Mouse (Mus musculus) embryonic facial prominence, embryonic 10.5 days (tissue): Measurements from ENCODE around the gene Nfyc. TPM values are rescaled to one million over a fixed set of nuclear protein-coding genes. Genes with fewer than 3 reads are reported as not detected.

ENCODE experiments used
- DNase-seq: peaks from one replicate; pipeline ENCODE4 v3.0.0-alpha.2; 2017; ENCODE audit warnings: low spot score
- H3K27ac ChIP-seq: fragments of 300-500 bp; sonication (generic); replicated peaks from 2 replicates; pipeline ENCODE4 v1.5.1; 2016; ENCODE audit warnings: mild to moderate bottlenecking
- H3K27me3 ChIP-seq: fragments of 300-500 bp; sonication (generic); replicated peaks from 2 replicates; pipeline ENCODE4 v1.6.1; 2016; ENCODE audit warnings: low read depth, mild to moderate bottlenecking; ENCODE audit not compliant: poor library complexity, severe bottlenecking
- H3K36me3 ChIP-seq: fragments of 300-500 bp; sonication (generic); replicated peaks from 2 replicates; pipeline ENCODE4 v1.6.1; 2016; ENCODE audit warnings: mild to moderate bottlenecking, moderate library complexity
- H3K4me1 ChIP-seq: fragments of 300-500 bp; sonication (generic); 2 replicates; pipeline ENCODE4 v1.6.1; 2016
- H3K4me3 ChIP-seq: fragments of 300-500 bp; sonication (generic); 2 replicates; pipeline ENCODE4 v1.5.1; 2016; ENCODE audit warnings: mild to moderate bottlenecking, moderate library complexity
- H3K9me3 ChIP-seq: fragments of 300-500 bp; sonication (generic); 2 replicates; pipeline ENCODE4 v1.6.1; 2016; ENCODE audit warnings: mild to moderate bottlenecking
- WGBS: fragments of 180-500 bp; shearing (Covaris S2); methylation state at CpG from one replicate; pipeline ENCODE4 v1.1.7; 2016; 5-methylcytosine and 5-hydroxymethylcytosine counted together
- polyA plus RNA-seq: library from polyadenylated mRNA; unstranded; fragments of >200 nt; fragmentation: Nextera tagmentation; extraction: Ambion mirVana; gene quantifications from 2 replicates; pipeline ENCODE4 v1.2.1, GENCODE M21; 2016

Gene Nfyc
- polyA plus RNA-seq, 1 experiment from 2014 or later, result 126 TPM

GRCm38 (mm10) chr4:120819871-120820270 lies 11.5 kb downstream of the Nfyc start:
- WGBS, result 97% methylated on average over 2 of the region's 2 CpGs
- DNase-seq, result no peak

DNA sequence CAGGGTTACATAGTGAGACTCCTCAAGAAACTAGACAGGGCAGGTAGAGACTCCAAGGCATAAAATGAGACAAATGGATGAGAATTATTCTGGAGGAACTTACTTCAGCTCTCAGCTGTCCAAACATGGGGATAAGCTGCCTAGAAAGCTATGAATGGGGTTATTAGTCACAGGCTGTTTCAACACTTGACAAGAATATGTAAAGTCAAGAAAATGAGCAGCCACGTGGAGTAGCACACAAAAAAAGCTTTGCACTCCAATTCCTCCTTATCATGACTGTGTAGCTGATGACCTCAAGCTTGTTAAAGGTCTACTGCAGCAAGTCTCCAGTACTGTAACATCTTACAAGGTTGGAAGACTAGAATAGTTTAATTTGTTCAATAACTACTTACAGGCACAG lies 12.1 kb downstream of the Nfyc start:
- Histone ChIP-seq H3K9me3 (no peaks in the 10 kb centered on the region), H3K36me3 (peaks cover 15% of the 10 kb centered on the region), H3K27ac (no peak overlapping the region), H3K4me3 (no peak overlapping the region), H3K4me1 (peaks cover 32% of the 10 kb centered on the region), H3K27me3 (no peaks in the 10 kb centered on the region)
- no peak for DNase-seq
- 83% methylated on average over 1 of the region's 1 CpGs for WGBS

More at GRCm38 (mm10) chr4:120819871-120820270, 11.5 kb downstream of the Nfyc start:
- no peaks in the 10 kb centered on the region for H3K9me3 ChIP-seq
- H3K4me1 ChIP-seq, result peaks cover 30% of the 10 kb centered on the region
- H3K27me3 ChIP-seq, result no peaks in the 10 kb centered on the region
- no peak overlapping the region for H3K27ac ChIP-seq
- no peak overlapping the region for H3K4me3 ChIP-seq
- peaks cover 15% of the 10 kb centered on the region for H3K36me3 ChIP-seq

DNA sequence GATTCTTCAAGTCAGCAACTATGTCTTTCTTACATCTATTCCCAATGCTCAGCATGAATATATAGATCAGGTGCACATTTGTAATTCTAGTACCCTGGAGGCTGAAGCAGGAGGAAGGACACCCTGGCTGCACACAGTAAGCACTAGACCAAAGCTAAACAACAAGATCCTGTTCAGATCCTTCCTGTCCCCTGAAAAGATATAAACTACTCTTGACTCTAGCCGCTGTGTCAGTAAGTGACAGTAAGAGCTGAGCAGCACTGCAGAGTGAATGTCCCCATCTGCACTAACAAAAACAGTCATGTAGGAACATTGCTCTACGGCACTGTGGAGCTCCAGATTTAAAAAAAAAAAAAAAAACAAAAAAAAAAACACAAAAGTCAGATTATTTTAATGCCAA lies 13.4 kb downstream of the Nfyc start:
- Histone ChIP-seq H3K9me3 (no peaks in the 10 kb centered on the region), H3K27me3 (no peaks in the 10 kb centered on the region), H3K4me1 (peaks cover 39% of the 10 kb centered on the region), H3K36me3 (peaks cover 8% of the 10 kb centered on the region), H3K4me3 (no peak overlapping the region), H3K27ac (no peak overlapping the region)
- 84% methylated on average over 2 of the region's 2 CpGs for WGBS
- no peak for DNase-seq

DNA sequence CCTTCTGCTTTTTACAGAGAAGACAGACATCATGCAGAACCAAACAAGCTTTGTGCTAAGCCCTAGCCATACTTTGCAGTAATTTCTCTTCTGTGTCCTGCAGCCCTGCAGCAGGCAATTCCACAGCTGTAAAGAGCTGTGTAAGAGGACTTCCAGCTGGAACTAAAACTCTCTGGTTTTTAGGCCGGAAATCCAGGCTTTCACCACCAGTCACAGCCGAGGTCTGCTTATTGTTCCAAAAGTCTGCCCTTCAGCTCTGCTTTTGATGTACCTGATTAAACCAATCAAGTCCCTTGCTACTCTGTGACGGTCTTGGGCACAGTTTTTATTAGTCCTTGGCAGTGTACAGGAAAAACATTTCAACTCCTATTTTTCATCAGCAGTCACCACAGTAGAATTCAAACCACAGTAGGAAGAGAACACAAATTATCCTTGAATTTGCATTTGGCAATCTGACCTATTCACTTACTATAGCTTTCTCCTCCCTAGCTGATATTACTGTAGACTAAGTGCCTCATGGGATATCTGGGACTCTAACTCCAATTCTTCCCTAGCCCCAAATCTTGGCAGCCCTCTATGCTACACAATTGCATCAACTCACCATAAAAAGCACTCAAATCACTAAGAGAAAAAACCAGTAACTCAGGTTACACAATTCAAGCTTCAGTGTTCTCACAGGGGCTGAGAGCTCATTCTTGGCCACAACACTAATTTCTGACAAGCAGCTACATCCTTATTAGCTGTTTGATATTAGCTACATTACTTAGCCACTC lies 14.2 kb downstream of the Nfyc start:
- 29% methylated on average over 3 of the region's 3 CpGs for WGBS
- Histone ChIP-seq H3K9me3 (no peaks in the 10 kb centered on the region), H3K27me3 (no peaks in the 10 kb centered on the region), H3K4me3 (peak overlapping the region; percentile 65; the same call in 1 of the 2 replicates), H3K4me1 (peaks cover 46% of the 10 kb centered on the region), H3K27ac (peak overlapping the region; percentile 92), H3K36me3 (peaks cover 7% of the 10 kb centered on the region)
- DNase-seq, result peak; percentile 49

DNA sequence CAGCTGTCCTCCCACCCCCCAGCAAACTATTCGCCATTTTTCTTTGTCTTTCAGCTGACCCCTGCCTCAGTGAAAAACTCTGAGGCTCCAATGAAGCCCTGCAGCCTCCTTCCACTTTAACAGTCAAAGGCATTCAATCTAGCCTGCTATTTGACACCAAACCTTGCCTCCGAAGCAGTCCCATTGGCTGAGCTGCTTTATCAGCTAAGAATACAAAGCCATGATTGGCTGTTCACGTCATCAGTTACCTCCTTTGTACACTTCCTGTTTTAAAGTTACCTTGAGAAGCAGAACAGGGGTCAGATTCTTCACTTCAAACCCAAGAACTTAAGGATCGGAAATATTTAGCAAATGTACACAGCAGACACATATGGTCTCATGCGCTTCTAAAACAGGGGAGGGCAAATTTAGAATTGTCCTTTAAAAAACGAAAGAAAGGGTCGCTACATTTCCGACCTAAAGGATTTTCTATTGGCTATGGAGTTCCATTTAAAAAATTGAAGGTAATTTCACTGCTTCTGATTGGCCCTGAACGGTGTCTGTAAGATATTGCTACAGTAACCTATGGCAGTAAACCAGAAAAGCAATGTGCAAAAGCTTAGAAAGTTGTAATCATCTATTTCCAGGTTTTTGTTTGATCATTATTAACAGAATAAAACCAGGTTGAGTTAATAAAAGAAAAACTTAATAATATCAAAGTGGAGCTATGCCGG lies 15.6 kb downstream of the Nfyc start:
- Histone ChIP-seq H3K4me1 (peaks cover 53% of the 10 kb centered on the region), H3K36me3 (peaks cover 7% of the 10 kb centered on the region), H3K4me3 (peak overlapping the region; percentile 65), H3K27ac (peak overlapping the region; percentile 92), H3K9me3 (no peaks in the 10 kb centered on the region), H3K27me3 (no peaks in the 10 kb centered on the region)
- 10% methylated on average over 10 of the region's 10 CpGs for WGBS
- peak; percentile 83 for DNase-seq

DNA sequence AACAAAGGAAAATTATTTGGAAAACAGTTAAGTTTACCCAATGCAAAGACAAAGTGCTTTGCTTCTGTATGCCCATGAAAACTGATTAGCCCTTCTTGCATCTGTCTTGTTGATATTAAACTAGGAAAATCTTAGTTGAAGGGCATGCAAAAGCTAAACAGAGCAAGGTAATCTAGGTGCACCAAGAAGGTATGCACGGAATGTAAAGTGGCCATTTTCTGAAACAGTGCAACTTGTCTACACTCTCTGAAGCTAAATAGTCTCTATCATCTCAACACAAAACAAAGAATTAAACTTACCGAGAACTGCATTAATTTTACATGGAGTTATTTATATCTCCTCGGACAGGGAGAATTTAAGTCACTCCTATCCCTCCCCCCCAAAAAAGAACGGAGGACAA lies 16.2 kb downstream of the Nfyc start:
- peak overlapping the region; percentile 92 for H3K27ac ChIP-seq

GRCm38 (mm10) chr4:120814171-120814570 lies 17.2 kb downstream of the Nfyc start:
- no peaks in the 10 kb centered on the region for H3K9me3 ChIP-seq
- peaks cover 53% of the 10 kb centered on the region for H3K4me1 ChIP-seq
- H3K27me3 ChIP-seq, result no peaks in the 10 kb centered on the region
- peak overlapping the region; percentile 65 for H3K4me3 ChIP-seq
- peak; percentile 14 for DNase-seq
- WGBS, result 52% methylated on average over 4 of the region's 4 CpGs
- no peaks in the 10 kb centered on the region for H3K36me3 ChIP-seq
- peak overlapping the region; percentile 92 for H3K27ac ChIP-seq

More for the DNA sequence above, 16.2 kb downstream of the Nfyc start:
- H3K36me3 ChIP-seq, result peaks cover 7% of the 10 kb centered on the region
- H3K27me3 ChIP-seq, result no peaks in the 10 kb centered on the region
- no peaks in the 10 kb centered on the region for H3K9me3 ChIP-seq
- peak overlapping the region; percentile 65 for H3K4me3 ChIP-seq
- H3K4me1 ChIP-seq, result peaks cover 53% of the 10 kb centered on the region
- no peak for DNase-seq
- 22% methylated on average over 4 of the region's 4 CpGs for WGBS

DNA sequence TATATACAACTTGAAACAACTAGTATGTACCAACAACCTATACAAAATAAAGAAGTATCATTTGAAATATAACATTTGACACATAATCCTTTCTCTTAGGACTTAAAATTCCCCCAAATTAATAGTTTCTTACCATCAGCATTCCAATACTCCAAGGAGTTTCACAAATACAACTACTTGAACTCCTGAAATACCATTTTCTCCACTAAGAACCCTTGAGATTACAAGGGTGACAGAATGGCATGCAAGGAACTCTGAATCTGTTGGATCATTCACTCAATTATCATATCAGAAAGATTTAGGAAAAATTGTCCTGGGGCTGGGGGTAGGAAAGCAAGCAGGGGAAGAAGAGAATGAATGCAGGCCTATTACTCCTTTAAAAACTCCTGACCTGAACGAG lies 17.6 kb downstream of the Nfyc start:
- Histone ChIP-seq H3K4me3 (peak overlapping the region; percentile 65), H3K9me3 (no peaks in the 10 kb centered on the region), H3K27me3 (no peaks in the 10 kb centered on the region), H3K4me1 (peaks cover 53% of the 10 kb centered on the region), H3K36me3 (no peaks in the 10 kb centered on the region), H3K27ac (peak overlapping the region; percentile 92)
- no peak for DNase-seq
- WGBS, result 38% methylated on average over 1 of the region's 1 CpGs

DNA sequence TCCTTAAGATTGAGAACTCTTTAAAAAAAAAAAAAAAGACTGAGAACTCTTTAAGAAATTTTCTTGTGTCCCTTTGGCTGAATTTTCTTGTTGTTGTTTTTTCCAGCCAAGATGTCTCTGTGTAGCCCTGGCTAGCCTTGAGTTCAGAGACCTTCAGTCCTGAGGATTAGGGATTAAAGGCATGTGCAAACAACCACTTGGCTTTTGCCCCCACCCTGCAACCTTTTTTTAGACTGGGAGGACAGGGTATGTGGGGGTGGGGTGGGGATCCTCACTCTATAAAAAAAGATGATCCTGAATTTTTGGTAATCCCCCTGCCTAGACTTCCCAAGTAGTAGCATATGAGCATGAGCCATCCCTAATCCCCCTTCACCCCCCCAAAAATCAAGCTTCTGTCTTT lies 25.6 kb downstream of the Nfyc start:
- no peak overlapping the region for H3K4me3 ChIP-seq
- no peaks in the 10 kb centered on the region for H3K9me3 ChIP-seq
- peaks cover 19% of the 10 kb centered on the region for H3K36me3 ChIP-seq
- peaks cover 4% of the 10 kb centered on the region; the same call in 1 of the 2 replicates for H3K4me1 ChIP-seq
- DNase-seq, result no peak
- no peak overlapping the region for H3K27ac ChIP-seq
- H3K27me3 ChIP-seq, result no peaks in the 10 kb centered on the region

DNA sequence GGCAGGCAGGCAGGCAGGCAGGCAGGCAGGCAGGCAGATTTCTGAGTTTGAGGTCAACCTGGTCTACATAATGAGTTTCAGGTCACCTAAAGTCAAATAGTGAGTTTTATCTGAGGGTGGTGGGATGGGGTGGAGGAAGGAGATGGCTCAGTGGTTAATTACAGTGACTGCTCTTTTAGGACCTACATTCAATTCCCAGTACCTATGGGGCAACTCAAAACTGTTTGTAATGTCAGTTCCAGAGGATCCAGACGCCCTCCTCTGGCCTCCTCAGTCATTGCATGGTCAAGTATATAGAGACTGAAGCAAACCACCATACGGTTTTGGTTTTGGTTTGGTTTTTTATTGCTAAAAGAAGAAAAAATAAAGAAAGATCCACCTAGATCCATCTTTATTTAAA lies 29.9 kb downstream of the Nfyc start:
- Histone ChIP-seq H3K27me3 (no peaks in the 10 kb centered on the region), H3K4me1 (peaks cover 9% of the 10 kb centered on the region; the same call in 1 of the 2 replicates), H3K36me3 (peaks cover 22% of the 10 kb centered on the region), H3K27ac (no peak overlapping the region), H3K4me3 (no peak overlapping the region), H3K9me3 (no peaks in the 10 kb centered on the region)
- DNase-seq, result no peak
- WGBS, result 35% methylated on average over 2 of the region's 2 CpGs

DNA sequence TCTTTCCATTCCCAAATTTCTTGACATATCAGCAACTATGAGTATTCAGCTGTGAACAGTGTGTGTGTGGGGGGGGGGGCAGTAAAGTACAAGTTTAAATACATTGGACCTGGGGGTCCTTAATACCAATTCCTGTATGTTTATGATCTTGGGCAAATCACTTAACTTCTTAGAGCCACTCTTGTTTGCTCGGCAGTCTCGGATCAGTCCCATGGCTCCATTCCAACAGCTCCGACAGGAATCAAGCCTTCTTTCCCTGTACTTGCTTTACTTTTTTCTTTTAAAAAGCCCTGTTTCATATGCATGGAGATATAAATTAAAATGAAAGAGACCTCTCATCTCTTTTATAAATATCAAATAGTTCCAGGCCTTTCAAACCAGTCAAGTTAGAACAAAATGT lies 30.7 kb downstream of the Nfyc start:
- Histone ChIP-seq H3K4me3 (no peak overlapping the region), H3K9me3 (no peaks in the 10 kb centered on the region), H3K27ac (no peak overlapping the region), H3K4me1 (peaks cover 9% of the 10 kb centered on the region; the same call in 1 of the 2 replicates), H3K36me3 (peaks cover 22% of the 10 kb centered on the region), H3K27me3 (no peaks in the 10 kb centered on the region)
- no peak for DNase-seq
- 88% methylated on average over 3 of the region's 3 CpGs for WGBS

DNA sequence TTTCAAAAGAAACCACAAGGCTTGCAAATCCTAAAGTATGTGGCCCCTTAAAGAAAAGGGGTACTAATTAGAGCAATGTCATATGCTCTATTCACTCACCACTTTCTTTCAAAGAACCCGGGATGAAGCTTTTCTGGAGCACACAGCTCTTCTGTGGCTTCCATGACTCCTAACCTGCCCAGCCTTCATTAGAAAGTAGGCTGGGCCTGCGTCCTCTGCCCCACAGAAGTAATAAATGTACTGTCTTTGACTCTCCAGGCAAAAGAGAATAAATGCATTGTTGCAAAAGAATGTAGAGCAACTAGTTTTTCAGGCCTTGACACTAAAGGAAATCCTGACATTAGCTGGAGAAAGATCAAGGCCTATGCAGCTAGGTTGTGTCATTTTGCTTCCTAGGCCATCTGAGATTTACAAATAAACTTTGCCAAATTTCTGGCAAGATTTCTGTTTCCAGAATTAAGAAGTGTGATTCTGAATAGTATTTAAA lies 31.6 kb downstream of the Nfyc start:
- H3K4me1 ChIP-seq, result peaks cover 9% of the 10 kb centered on the region; the same call in 1 of the 2 replicates
- H3K9me3 ChIP-seq, result no peaks in the 10 kb centered on the region
- no peaks in the 10 kb centered on the region for H3K27me3 ChIP-seq
- no peak overlapping the region for H3K27ac ChIP-seq
- DNase-seq, result no peak
- no peak overlapping the region for H3K4me3 ChIP-seq
- WGBS, result 48% methylated on average over 2 of the region's 2 CpGs
- peaks cover 20% of the 10 kb centered on the region for H3K36me3 ChIP-seq
